Mouse (Mus musculus): ENCODE measurements around the gene Arl4d.

GRCm38 (mm10) chr11:101678770-101679169 is 13.4 kb downstream of the Arl4d start:
- no peak for TF ChIP-seq TAL1 (IDR thresholded peaks at IDR 0.05; ENCODE audit: low read length)
- TF ChIP-seq GATA1 (IDR thresholded peaks at IDR 0.05; ENCODE audit: low read length): no peak
